Mouse (Mus musculus): Measurements from ENCODE around the gene Myocd. TPM values are rescaled to one million over a fixed set of nuclear protein-coding genes. Genes with fewer than 3 reads are reported as not detected.

Gene Myocd
- polyA plus RNA-seq, 2 experiments from 2014 or later = 0.15 TPM; not detected in 1

- no peak for ATAC-seq
Measured at GRCm38 (mm10) chr11:65211701-65212100, 58.1 kb downstream of the Myocd start.

- ATAC-seq = no peak
Measured at GRCm38 (mm10) chr11:65209441-65209840, 60.3 kb downstream of the Myocd start.

GRCm38 (mm10) chr11:65205306-65205705 lies 64.5 kb downstream of the Myocd start:
- ATAC-seq = no peak

- ATAC-seq = no peak
Measured at GRCm38 (mm10) chr11:65204651-65205050, 65.1 kb downstream of the Myocd start.

GRCm38 (mm10) chr11:65203020-65203419 lies 66.8 kb downstream of the Myocd start:
- no peak for ATAC-seq

GRCm38 (mm10) chr11:65202236-65202635 lies 67.6 kb downstream of the Myocd start:
- ATAC-seq = no peak

- no peak for ATAC-seq
Measured at GRCm38 (mm10) chr11:65198026-65198425, 71.8 kb downstream of the Myocd start.

GRCm38 (mm10) chr11:65197280-65197679 lies 72.5 kb downstream of the Myocd start:
- ATAC-seq = no peak

- ATAC-seq = no peak
Measured at GRCm38 (mm10) chr11:65186974-65187373, 82.8 kb downstream of the Myocd start.

- ATAC-seq = no peak
Measured at GRCm38 (mm10) chr11:65185114-65185513, 84.7 kb downstream of the Myocd start.

- ATAC-seq = no peak
Measured at GRCm38 (mm10) chr11:65170121-65170750, 99.6 kb downstream of the Myocd start.

- ATAC-seq = no peak
Measured at GRCm38 (mm10) chr11:65162767-65163120, 107.0 kb downstream of the Myocd start, which contains the start of gene Arhgap44. Gene Arhgap44 (minus strand): TSS chr11:65162961.

- no peak for ATAC-seq
Measured at GRCm38 (mm10) chr11:65161881-65162766, 107.7 kb downstream of the Myocd start.

GRCm38 (mm10) chr11:65160991-65161880 lies 108.6 kb downstream of the Myocd start:
- no peak for ATAC-seq

- ATAC-seq = no peak
Measured at GRCm38 (mm10) chr11:65159791-65160190, 110.0 kb downstream of the Myocd start, which contains the start of gene 1700086D15Rik. Gene 1700086D15Rik (minus strand): TSS chr11:65159891.

- no peak for ATAC-seq
Measured at GRCm38 (mm10) chr11:65158658-65158990, 111.2 kb downstream of the Myocd start.

GRCm38 (mm10) chr11:65157966-65158657 lies 111.7 kb downstream of the Myocd start:
- no peak for ATAC-seq

GRCm38 (mm10) chr11:65153006-65153405 lies 116.8 kb downstream of the Myocd start:
- ATAC-seq = no peak

- no peak for ATAC-seq
Measured at GRCm38 (mm10) chr11:65148441-65148840, 121.3 kb downstream of the Myocd start.

GRCm38 (mm10) chr11:65142838-65143417 lies 126.9 kb downstream of the Myocd start:
- no peak for ATAC-seq

GRCm38 (mm10) chr11:65139030-65139429 lies 130.8 kb downstream of the Myocd start:
- ATAC-seq = no peak

- ATAC-seq = no peak
Measured at GRCm38 (mm10) chr11:65137145-65137652, 132.6 kb downstream of the Myocd start.

All from CD4-positive, CD25-positive, alpha-beta regulatory T cell, adult 4 months (primary cell).